Mouse (Mus musculus) stomach, embryonic 16.5 days (tissue): ENCODE results near the gene Fbxo40. TPM values are rescaled to one million over a fixed set of nuclear protein-coding genes. Genes with fewer than 3 reads are reported as not detected.

Experiments used
- ATAC-seq: fragments of 200-750 bp; cut with Nextera tagmentation; 2 replicates; pipeline ENCODE4 v1.8.0; 2017; ENCODE audit warnings: moderate number of reproducible peaks, moderate TSS enrichment; ENCODE audit not compliant: insufficient read depth, low FRiP score
- H3K27ac ChIP-seq: fragments of 300-500 bp; sonication (generic); 2 replicates; pipeline ENCODE4 v1.5.1; 2014; ENCODE audit warnings: low read length
- H3K27me3 ChIP-seq: fragments of 300-500 bp; sonication (generic); 2 replicates; pipeline ENCODE4 v1.6.1; 2014; ENCODE audit warnings: low read length, control low read depth, mixed read lengths; ENCODE audit not compliant: control insufficient read depth, insufficient read depth
- H3K36me3 ChIP-seq: fragments of 300-500 bp; sonication (generic); 2 replicates; pipeline ENCODE4 v1.6.1; 2014; ENCODE audit warnings: low read length; ENCODE audit not compliant: control insufficient read depth, insufficient read depth
- H3K4me1 ChIP-seq: fragments of 300-500 bp; sonication (generic); 2 replicates; pipeline ENCODE4 v1.6.1; 2014; ENCODE audit warnings: low read length, control low read depth, mixed read lengths; ENCODE audit not compliant: control insufficient read depth, insufficient read depth
- H3K4me2 ChIP-seq: fragments of 300-500 bp; sonication (generic); 2 replicates; pipeline ENCODE4 v1.6.1; 2014; ENCODE audit warnings: low read depth, low read length, mixed read lengths
- H3K4me3 ChIP-seq: fragments of 300-500 bp; sonication (generic); replicated peaks from 2 replicates; pipeline ENCODE4 v1.5.1; 2014; ENCODE audit warnings: mild to moderate bottlenecking, low read length
- H3K9ac ChIP-seq: fragments of 300-500 bp; sonication (generic); 2 replicates; pipeline ENCODE4 v1.6.1; 2014; ENCODE audit warnings: low read length
- H3K9me3 ChIP-seq: fragments of 300-500 bp; sonication (generic); replicated peaks from 2 replicates; pipeline ENCODE4 v1.6.1; 2016; ENCODE audit warnings: low read length, control low read depth; ENCODE audit not compliant: control insufficient read depth
- WGBS: fragments of 180-500 bp; shearing (Covaris S2); extraction: QIAGEN DNeasy Blood & Tissue Kit; methylation state at CpG from one replicate; pipeline ENCODE4 v1.1.7; 2014; 5-methylcytosine and 5-hydroxymethylcytosine counted together
- polyA plus RNA-seq: library from polyadenylated mRNA; unstranded; fragments of >200 nt; fragmentation: Nextera tagmentation; extraction: Ambion mirVana; gene quantifications from 2 replicates; pipeline ENCODE4 v1.2.1, GENCODE M21; 2015

Gene Fbxo40
- polyA plus RNA-seq, 1 experiment from 2014 or later = 0.13 TPM

GRCm38 (mm10) chr16:36935814-36936213 lies 54.5 kb downstream of the Fbxo40 start:
- 78% methylated on average over 3 of the region's 3 CpGs for WGBS
- H3K9ac ChIP-seq = no peak overlapping the region
- H3K36me3 ChIP-seq = peaks cover 6% of the 10 kb centered on the region; the same call in 1 of the 2 replicates
- H3K4me2 ChIP-seq = no peak overlapping the region
- H3K9me3 ChIP-seq = no peaks in the 10 kb centered on the region
- no peak overlapping the region for H3K4me3 ChIP-seq
- no peak for ATAC-seq
- no peak overlapping the region for H3K27ac ChIP-seq
- H3K27me3 ChIP-seq = no peaks in the 10 kb centered on the region
- no peaks in the 10 kb centered on the region for H3K4me1 ChIP-seq

- ATAC-seq = no peak
- no peaks in the 10 kb centered on the region for H3K27me3 ChIP-seq
- H3K27ac ChIP-seq = peak within 1 kb of the TSS; percentile 51
- no peaks in the 10 kb centered on the region for H3K4me1 ChIP-seq
- no peaks in the 10 kb centered on the region for H3K9me3 ChIP-seq
- H3K36me3 ChIP-seq = peaks cover 6% of the 10 kb centered on the region; the same call in 1 of the 2 replicates
- H3K4me3 ChIP-seq = 0 out of 2 replicates have a peak within 1 kb of the TSS, but pooled peaks have one; percentile 1
- WGBS = 76% methylated on average over 7 of the region's 7 CpGs
- H3K9ac ChIP-seq = no peak within 1 kb of the TSS
- H3K4me2 ChIP-seq = peak within 1 kb of the TSS; percentile 3; the same call in 1 of the 2 replicates
Measured at GRCm38 (mm10) chr16:36934841-36935620, 55.2 kb downstream of the Fbxo40 start, which contains the start of gene Hcls1. Gene Hcls1, plus strand, starts transcription at chr16:36934983.

- H3K4me2 ChIP-seq = no peak overlapping the region
- peaks cover 11% of the 10 kb centered on the region; the same call in 1 of the 2 replicates for H3K36me3 ChIP-seq
- no peak overlapping the region for H3K9ac ChIP-seq
- H3K27me3 ChIP-seq = no peaks in the 10 kb centered on the region
- 38% methylated on average over 6 of the region's 6 CpGs for WGBS
- H3K27ac ChIP-seq = peak overlapping the region; percentile 39
- H3K4me3 ChIP-seq = no peak overlapping the region
- H3K9me3 ChIP-seq = no peaks in the 10 kb centered on the region
- ATAC-seq = peak; percentile 69; the same call in 1 of the 2 replicates
- no peaks in the 10 kb centered on the region for H3K4me1 ChIP-seq
Measured at GRCm38 (mm10) chr16:36934131-36934840, 56.0 kb downstream of the Fbxo40 start.

GRCm38 (mm10) chr16:36932546-36932945 lies 57.7 kb downstream of the Fbxo40 start:
- H3K9me3 ChIP-seq = no peaks in the 10 kb centered on the region
- no peak overlapping the region for H3K9ac ChIP-seq
- H3K4me2 ChIP-seq = no peak overlapping the region
- 94% methylated on average over 6 of the region's 6 CpGs for WGBS
- H3K27me3 ChIP-seq = no peaks in the 10 kb centered on the region
- no peak overlapping the region for H3K27ac ChIP-seq
- H3K4me3 ChIP-seq = no peak overlapping the region
- peaks cover 19% of the 10 kb centered on the region; the same call in 1 of the 2 replicates for H3K36me3 ChIP-seq
- no peaks in the 10 kb centered on the region for H3K4me1 ChIP-seq
- no peak for ATAC-seq

GRCm38 (mm10) chr16:36931976-36932375 lies 58.3 kb downstream of the Fbxo40 start:
- no peaks in the 10 kb centered on the region for H3K27me3 ChIP-seq
- WGBS = 78% methylated on average over 3 of the region's 3 CpGs
- H3K9me3 ChIP-seq = no peaks in the 10 kb centered on the region
- no peak overlapping the region for H3K4me2 ChIP-seq
- H3K27ac ChIP-seq = no peak overlapping the region
- peaks cover 19% of the 10 kb centered on the region; the same call in 1 of the 2 replicates for H3K36me3 ChIP-seq
- H3K4me3 ChIP-seq = no peak overlapping the region
- no peak for ATAC-seq
- no peak overlapping the region for H3K9ac ChIP-seq
- no peaks in the 10 kb centered on the region for H3K4me1 ChIP-seq

- no peaks in the 10 kb centered on the region for H3K9me3 ChIP-seq
- no peak overlapping the region for H3K4me3 ChIP-seq
- no peak for ATAC-seq
- H3K27ac ChIP-seq = no peak overlapping the region
- H3K27me3 ChIP-seq = no peaks in the 10 kb centered on the region
- H3K4me2 ChIP-seq = no peak overlapping the region
- H3K4me1 ChIP-seq = no peaks in the 10 kb centered on the region
- H3K36me3 ChIP-seq = peaks cover 19% of the 10 kb centered on the region; the same call in 1 of the 2 replicates
- no peak overlapping the region for H3K9ac ChIP-seq
- WGBS = 94% methylated on average over 10 of the region's 10 CpGs
Measured at GRCm38 (mm10) chr16:36931381-36931780, 58.9 kb downstream of the Fbxo40 start.

GRCm38 (mm10) chr16:36930231-36931136 lies 59.8 kb downstream of the Fbxo40 start:
- Histone ChIP-seq H3K9ac (no peak overlapping the region), H3K36me3 (peaks cover 19% of the 10 kb centered on the region; the same call in 1 of the 2 replicates), H3K27ac (no peak overlapping the region), H3K27me3 (no peaks in the 10 kb centered on the region), H3K9me3 (no peaks in the 10 kb centered on the region), H3K4me2 (no peak overlapping the region), H3K4me1 (no peaks in the 10 kb centered on the region), H3K4me3 (no peak overlapping the region)
- WGBS = 69% methylated on average over 11 of the region's 11 CpGs
- ATAC-seq = no peak

GRCm38 (mm10) chr16:36929216-36929615 lies 61.1 kb downstream of the Fbxo40 start:
- Histone ChIP-seq H3K27me3 (no peaks in the 10 kb centered on the region), H3K4me1 (no peaks in the 10 kb centered on the region), H3K27ac (no peak overlapping the region), H3K36me3 (peaks cover 19% of the 10 kb centered on the region; the same call in 1 of the 2 replicates), H3K9me3 (no peaks in the 10 kb centered on the region), H3K4me3 (no peak overlapping the region), H3K4me2 (no peak overlapping the region), H3K9ac (no peak overlapping the region)
- ATAC-seq = no peak
- WGBS = 94% methylated on average over 7 of the region's 7 CpGs
